Mouse (Mus musculus): ENCODE results near the gene Epc2.

Gene Epc2

GRCm38 (mm10) chr2:49450931-49451636, at the start of gene Epc2:
Gene Epc2, plus strand, starts transcription at chr2:49451486.
- DNase-seq (ENCODE audit: low read depth), result peak; percentile 93

- DNase-seq (ENCODE audit: low read depth), result no peak
These were observed 45.3 kb upstream of the Epc2 start for GRCm38 (mm10) chr2:49405954-49406353.

GRCm38 (mm10) chr2:49411685-49412084, 39.6 kb upstream of the Epc2 start:
- DNase-seq (ENCODE audit: low read depth), result no peak

GRCm38 (mm10) chr2:49412576-49412975, 38.7 kb upstream of the Epc2 start:
- DNase-seq (ENCODE audit: low read depth), result no peak

- DNase-seq (ENCODE audit: low read depth), result no peak
These were observed 35.4 kb upstream of the Epc2 start for GRCm38 (mm10) chr2:49415868-49416267.

GRCm38 (mm10) chr2:49417018-49417604, 34.2 kb upstream of the Epc2 start:
- no peak for DNase-seq (ENCODE audit: low read depth)

GRCm38 (mm10) chr2:49420396-49420795, 30.9 kb upstream of the Epc2 start:
- DNase-seq (ENCODE audit: low read depth), result no peak

- DNase-seq (ENCODE audit: low read depth), result no peak
These were observed 27.4 kb upstream of the Epc2 start for GRCm38 (mm10) chr2:49423857-49424256.

- no peak for DNase-seq (ENCODE audit: low read depth)
These were observed 26.5 kb upstream of the Epc2 start for GRCm38 (mm10) chr2:49424788-49425187.

GRCm38 (mm10) chr2:49426175-49426574, 25.1 kb upstream of the Epc2 start:
- DNase-seq (ENCODE audit: low read depth), result no peak

- DNase-seq (ENCODE audit: low read depth), result no peak
These were observed 20.3 kb upstream of the Epc2 start for GRCm38 (mm10) chr2:49431015-49431414.

GRCm38 (mm10) chr2:49433211-49433610, 18.1 kb upstream of the Epc2 start:
- DNase-seq (ENCODE audit: low read depth), result no peak

GRCm38 (mm10) chr2:49446238-49446637, 5.0 kb upstream of the Epc2 start:
- peak; percentile 4 for DNase-seq (ENCODE audit: low read depth)

- peak; percentile 37 for DNase-seq (ENCODE audit: low read depth)
These were observed 3.5 kb upstream of the Epc2 start for GRCm38 (mm10) chr2:49447586-49448475.

- DNase-seq (ENCODE audit: low read depth), result no peak
These were observed 819 bp upstream of the Epc2 start for GRCm38 (mm10) chr2:49450467-49450866.

GRCm38 (mm10) chr2:49451637-49452211, 438 bp downstream of the Epc2 start:
- peak; percentile 97 for DNase-seq (ENCODE audit: low read depth)

GRCm38 (mm10) chr2:49452451-49453081, 1.3 kb downstream of the Epc2 start:
- peak; percentile 84 for DNase-seq (ENCODE audit: low read depth)

GRCm38 (mm10) chr2:49457797-49458196, 6.5 kb downstream of the Epc2 start:
- DNase-seq (ENCODE audit: low read depth), result no peak

- no peak for DNase-seq (ENCODE audit: low read depth)
These were observed 14.5 kb downstream of the Epc2 start for GRCm38 (mm10) chr2:49465672-49466222.

- no peak for DNase-seq (ENCODE audit: low read depth)
These were observed 15.8 kb downstream of the Epc2 start for GRCm38 (mm10) chr2:49467038-49467437.

- no peak for DNase-seq (ENCODE audit: low read depth)
These were observed 19.9 kb downstream of the Epc2 start for GRCm38 (mm10) chr2:49471188-49471587.
